Mouse (Mus musculus) heart, adult 9 months (tissue): Measurements from ENCODE around the gene Nr2f2.

Experiments
- DNase-seq, 2 experiments: peaks; one replicate each; pipeline ENCODE4 v3.0.0; 2022; ENCODE audit warnings: low spot score in 2 of 2

Nr2f2 gene

DNA sequence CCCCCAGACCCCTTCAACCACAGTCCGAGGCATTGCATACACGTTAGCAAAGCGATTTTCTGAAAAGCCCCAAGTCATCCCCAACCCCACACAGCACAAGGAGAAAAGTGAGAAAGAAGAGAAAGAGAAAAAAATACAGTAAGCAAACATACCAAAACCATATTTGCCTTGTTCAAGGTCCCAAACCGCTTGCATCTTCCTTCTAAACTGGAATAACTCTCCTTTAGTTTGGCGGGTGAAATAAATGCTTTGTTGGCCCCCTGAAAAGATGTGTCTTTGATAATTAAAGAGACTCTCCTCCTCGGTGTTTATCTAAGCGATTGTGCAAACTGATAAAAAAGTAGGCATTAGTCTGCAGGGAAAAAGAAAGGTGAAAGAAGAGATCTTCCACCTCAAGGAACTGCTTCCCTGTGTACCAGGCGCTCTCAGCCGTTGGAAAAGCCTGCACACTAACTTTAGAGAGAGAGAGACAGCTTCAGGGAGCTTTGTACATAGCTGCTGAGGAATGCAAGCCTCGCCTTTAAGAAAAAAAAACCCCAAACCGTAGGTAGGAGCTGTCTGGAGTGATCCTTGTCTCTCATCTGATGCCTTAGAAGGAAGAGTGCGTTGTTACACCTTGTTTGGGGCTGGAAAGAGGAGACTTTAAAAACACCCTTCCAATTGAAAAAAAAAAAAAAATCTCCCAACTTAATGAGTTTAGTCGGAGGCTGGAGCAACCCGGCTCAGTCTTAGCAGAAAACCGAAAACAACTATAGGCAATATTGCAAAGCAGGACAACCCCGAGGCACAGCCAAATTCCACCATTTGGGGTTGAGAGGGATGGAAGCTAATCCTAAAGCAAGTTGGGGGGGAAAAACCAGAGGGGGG is at the start of gene Nr2f2:
Nr2f2 (minus strand) TSS at position 795 of the 867 bp plus-strand sequence.
- DNase-seq = no peak

DNA sequence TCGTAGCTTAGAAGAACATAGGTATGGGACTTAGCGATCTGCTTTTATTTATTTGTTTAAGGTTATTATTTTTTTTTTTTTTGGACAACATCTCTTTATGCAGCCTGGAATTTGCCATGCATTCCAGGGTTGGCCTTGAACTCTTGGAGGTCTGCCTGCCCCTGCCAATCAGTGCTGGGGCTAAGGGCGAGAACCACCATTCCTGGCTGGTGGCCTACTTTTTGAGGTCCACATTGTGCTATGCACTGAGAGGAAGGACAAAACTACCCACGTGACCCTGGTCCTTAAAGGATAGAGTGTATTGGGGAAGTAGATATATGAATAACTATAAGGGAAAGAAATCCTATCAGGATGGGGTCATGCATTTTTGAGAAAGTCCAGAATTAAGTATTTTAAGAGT is 47.9 kb upstream of the Nr2f2 start:
- DNase-seq = no peak

DNA sequence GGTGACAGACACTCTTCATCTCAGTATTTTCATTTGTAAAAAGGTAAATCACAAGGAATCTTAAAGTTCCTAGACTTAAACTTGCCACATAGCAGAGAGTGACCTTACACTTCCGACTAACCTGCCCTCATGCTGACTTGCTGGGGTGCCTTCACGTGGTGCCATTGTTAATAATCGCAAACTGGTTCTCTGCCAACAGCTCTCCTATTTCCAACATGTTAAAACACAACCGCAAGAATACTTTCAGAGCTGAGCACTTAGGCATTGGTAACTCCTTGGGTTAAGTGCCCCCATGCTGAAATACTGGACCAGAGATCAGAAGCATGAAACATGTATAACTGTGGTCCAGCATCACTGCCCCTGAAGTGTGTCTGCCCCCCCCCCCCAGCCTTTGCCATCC is 47.1 kb upstream of the Nr2f2 start:
- DNase-seq = no peak

DNA sequence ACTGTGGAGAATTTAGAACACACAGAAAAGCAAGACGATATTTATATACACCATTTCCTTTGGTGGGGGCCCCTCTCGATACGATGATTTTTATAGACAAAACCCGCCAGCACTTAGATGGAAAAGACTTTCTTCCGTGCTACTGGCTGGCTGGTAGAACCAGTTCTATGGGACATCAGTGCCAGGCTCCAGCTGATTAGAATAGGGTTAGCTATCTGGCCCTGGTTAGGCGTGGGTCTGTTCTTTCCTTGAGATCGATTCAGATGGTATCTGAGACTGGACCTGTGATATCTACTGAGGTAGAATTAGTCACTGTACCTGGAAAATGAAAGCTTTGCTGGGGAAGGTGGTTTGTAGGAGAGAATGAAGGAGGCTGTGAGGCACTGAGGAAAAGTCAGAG is 46.4 kb upstream of the Nr2f2 start:
- no peak for DNase-seq

DNA sequence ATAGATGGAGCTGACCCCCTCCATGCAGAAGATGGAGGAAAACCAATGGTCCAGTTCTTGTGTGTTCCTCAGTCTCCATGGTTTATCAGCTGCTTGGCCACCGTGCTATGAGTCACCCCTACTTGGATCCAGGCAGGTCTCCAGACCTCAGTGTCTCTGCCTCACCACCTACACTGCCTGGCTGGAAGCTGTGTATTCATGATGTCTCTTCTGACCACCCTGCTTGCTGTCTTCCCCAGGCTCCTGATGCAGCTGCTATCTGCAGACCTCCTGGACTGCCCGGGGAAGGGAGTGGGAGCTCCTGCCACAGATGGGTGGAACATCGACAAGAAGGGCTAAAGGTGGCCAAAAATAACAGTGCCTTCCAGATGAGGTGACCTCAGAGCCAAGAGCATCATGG is 43.8 kb upstream of the Nr2f2 start:
- no peak for DNase-seq

DNA sequence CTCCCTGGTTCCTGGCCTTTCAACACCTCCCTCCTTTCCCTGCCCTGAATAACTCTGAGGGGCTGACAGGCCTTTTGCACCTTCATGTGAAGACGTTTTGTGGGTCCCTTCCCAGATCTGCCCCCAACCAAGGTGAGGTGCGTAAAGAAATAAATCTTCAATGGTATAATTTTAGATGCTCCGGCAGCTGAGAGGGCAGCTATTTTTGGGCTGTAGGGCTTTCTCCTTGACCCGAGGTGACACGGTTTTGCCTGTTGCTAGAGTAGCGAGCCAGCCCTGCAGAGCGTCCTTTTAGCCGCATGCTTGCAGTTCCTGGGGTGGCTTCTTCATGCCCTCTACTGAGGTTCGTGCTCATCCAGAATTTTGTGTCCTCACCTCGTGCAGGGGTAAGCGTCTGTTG is 43.4 kb upstream of the Nr2f2 start:
- peak; percentile 53 to 68 for DNase-seq

DNA sequence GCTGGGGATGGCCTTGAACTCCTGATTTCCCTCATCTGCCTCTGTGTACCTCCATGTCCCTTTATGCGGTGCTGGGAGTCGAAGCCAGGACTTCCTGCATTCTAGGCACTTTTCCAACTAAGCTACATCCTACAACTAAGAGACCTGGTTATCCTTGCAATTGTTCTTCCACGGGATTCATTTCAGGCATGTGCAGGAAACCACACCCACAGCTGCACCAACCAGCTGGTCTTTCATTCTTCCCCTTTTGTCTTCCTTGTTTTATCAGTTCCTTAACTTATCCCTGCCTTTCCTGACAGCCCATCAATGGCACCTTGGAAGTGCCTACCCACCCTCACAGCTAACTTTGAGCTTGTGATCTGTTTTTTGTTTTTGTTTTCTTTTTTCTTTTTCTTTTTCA is 42.3 kb upstream of the Nr2f2 start:
- no peak for DNase-seq

DNA sequence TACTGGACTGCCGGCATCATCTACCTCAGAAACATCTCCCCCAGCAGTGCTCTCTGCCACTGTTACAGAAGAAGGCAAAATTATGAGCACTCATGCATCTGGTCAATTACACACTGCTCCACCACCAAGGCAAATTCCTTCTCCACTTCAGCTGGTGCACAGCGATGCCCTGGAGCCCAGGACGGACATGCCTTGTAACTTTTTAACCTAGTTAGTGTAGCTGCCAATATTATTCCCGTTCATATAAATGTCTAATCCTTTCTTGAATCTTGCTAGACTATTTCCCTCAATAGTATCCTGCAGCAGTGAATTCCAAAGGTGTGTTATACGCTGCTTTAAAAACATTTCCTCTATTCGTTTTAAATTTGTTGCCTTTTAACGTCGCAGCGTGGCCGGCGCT is 40.6 kb upstream of the Nr2f2 start:
- no peak for DNase-seq

DNA sequence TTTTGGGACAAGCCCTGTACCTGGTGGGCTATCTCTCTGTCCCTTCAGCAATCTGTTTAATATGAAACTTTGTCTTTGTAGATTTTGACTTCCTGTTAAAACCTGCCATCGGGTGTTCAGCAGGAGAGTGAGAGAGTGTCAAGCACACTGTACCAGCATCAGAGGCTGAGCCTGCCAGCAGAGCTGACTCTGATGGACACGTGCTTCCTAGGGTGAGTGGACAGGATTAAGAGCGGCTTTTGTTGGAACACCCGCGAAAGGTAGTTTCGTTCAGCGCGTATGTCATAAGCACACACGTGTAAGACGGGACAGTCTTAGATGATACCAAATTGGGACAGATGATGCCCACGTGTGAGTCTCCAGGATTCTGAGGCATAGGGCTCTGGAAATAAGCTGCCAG is 40.0 kb upstream of the Nr2f2 start:
- no peak for DNase-seq

DNA sequence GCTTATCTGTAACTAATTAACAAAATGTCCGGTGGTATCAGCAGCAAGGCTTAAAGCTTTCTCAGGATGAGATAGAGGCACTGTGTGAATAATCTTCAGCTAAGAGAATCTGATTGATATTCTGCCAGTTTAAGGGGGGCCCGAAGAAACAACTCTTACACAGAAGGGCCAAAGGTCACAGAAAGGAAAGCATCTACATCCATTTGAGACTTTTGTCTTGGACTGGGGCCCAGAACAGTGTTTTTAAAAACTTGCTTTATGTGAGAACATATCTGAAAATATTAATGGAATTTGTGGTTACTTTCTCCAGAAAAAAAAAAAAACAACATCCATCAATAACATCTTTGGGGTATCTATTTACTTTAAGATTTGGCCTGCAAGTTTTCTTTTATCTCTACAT is 38.9 kb upstream of the Nr2f2 start:
- DNase-seq = no peak

DNA sequence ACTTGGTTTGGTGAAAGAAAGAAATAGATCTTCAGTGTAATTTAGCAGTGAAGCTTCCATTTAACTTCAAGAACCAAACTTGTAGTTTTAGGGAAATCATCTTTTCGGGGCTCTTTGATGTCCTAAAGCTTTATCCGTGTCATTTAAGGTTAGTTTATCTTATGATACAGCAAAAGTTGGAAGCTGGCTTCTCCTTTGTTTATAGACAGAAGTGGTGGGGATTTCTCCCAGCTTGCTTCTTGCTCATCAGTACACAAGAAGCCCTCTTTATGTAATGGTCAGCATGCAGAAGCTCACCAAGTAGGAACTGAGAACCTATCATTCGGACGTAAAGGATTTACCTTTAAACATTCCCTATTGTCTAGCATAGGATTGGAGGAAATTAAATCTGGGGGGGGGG is 16.3 kb upstream of the Nr2f2 start:
- DNase-seq = no peak

DNA sequence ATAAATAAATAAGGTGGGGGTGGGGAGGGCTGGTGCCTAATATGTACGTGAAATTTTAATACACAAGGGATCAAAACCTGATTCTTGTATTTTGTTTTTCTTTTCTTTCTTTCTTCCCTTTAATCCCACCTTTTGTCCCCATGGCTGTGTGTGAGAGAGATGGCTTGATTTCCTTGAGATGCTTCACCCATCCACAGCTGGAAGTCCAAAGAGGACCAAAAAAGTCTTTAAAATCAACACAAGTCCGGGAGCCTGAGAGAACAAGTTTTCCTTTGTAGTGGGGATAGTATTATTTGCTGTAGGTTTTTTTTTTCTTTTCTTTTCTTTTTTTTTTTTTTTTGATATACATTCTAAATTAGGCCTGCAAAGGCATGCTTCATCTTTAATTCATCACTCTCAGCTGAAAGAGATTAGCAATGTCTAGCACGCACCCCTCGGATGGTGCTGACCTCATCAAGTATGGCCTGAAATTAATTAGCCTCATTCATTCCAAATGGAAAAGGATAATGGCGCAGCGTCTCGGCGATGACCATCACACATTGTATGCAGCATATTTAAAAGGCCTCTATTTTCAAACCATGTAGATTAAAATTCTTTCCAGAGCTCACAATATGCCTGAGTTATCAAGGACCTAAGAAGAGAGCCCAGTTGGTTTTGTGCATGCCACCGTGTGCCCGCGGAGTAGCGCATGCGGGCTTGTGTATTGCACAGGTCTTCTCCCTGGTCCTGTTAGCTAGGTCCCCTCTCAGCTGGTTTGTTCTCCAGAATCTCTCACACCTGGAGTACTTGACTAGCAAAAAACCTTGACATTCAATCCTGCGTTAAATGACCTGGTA is 15.1 kb upstream of the Nr2f2 start:
- no peak for DNase-seq

DNA sequence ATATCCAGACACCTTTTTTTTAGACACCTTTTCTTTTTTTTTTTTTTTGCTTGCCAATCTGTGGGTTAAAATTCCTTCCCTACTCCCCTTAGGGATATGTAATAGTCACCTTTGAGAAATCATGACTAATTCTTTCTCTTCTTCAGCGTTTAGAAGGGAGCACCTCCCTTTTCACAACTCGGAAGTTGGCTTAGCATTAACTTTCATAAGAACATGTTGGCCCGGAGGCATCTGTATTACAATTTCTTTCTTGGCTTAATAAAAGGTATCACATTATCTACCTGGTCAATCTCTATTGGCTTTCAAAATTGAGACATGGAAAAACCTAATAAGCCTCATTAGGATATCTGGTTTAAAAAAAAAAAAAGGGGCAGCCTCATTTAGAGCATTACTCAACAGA is 14.4 kb upstream of the Nr2f2 start:
- no peak for DNase-seq

DNA sequence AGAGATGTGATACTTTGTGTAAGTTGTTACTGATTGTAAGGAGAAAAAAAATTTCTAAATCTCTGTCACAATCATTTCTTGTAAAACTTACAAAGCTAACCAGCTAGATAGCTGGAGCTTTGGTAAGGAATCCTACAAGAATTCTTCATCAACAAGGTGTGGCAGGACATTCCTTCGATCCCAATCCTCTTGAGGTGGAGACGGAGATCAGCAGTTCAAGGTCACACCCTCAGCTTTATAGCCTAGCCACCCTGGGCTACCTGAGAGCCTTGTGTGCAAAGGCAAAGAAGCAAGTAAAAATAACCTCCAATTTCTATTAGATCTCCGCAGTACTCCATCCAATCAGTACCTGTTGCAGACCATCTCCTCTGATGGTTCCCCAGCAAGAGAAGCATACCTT is 13.7 kb upstream of the Nr2f2 start:
- no peak for DNase-seq

DNA sequence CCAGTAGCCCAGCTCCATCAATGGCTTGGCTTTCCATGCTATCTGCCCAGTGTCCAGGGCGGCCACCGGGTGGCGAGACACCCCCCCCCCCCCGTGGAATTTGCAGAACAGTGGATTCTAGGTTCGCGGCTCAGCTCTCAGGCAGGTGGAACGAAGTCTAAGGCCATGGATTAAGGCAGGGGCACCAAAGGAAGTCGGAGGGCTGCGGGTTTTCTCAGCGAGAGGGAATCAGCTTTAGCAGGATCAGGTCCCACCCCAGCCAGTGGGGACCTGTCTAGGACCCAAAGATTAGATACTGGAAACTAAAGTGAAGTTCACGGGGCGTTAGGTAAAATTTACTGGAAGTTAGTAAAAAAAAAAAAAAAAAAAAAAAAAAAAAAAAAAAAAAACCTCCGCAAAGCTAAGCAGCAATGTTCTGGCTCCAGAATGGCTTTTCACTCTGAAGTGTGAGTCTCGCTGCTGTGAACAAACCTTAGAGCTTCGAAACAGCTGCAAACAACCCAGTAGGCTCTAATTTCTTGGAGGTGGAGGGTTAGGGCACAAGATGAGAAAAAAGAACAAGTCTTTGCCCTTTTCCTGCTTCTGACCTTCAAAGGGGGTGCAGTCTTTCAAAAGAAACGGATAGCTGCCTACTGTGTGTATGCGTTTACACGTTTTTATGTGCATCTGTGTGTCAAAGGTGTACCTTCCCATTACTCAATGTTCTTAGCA is 4.2 kb upstream of the Nr2f2 start:
- no peak for DNase-seq

DNA sequence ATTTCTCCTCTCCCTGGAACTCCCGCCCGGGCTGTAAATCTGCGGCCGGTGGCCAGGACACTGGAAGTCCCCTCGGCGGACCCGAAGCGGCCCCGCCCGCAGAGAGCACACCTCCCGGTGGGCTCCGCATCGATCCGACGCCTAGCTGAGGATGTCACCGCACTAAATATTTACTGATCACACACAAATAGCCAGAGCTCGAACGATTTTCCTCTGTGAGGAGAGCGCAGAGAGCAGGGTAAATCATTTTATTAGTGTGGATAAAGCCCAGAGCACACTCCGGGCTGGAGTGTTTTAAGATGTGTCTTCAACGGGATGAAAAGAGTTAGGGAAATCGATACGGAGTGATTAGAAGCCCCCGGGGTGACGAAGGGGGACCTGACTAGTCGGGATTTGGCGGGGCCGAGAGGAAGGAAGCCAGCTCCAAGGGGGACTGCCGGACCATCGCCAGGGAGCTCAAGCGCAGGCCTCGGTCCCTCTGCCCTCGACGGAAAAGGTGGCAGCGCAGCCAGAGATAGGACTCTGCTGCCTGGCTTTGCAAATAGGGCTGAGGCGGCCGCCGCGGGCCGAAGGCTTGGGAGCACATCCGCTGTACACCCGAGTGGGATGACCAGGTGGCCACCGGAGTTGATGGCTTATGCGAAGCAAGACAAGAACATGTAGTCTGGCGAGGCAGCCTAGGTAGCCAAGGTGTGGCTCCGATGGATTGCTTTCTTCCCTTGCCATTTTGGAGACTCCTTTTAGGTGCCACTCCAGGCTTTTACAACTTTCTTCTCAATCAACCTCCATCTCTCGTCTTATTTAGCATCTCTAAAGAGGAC is 3.4 kb upstream of the Nr2f2 start:
- peak in 1 of 2 experiments; percentile 5 for DNase-seq

DNA sequence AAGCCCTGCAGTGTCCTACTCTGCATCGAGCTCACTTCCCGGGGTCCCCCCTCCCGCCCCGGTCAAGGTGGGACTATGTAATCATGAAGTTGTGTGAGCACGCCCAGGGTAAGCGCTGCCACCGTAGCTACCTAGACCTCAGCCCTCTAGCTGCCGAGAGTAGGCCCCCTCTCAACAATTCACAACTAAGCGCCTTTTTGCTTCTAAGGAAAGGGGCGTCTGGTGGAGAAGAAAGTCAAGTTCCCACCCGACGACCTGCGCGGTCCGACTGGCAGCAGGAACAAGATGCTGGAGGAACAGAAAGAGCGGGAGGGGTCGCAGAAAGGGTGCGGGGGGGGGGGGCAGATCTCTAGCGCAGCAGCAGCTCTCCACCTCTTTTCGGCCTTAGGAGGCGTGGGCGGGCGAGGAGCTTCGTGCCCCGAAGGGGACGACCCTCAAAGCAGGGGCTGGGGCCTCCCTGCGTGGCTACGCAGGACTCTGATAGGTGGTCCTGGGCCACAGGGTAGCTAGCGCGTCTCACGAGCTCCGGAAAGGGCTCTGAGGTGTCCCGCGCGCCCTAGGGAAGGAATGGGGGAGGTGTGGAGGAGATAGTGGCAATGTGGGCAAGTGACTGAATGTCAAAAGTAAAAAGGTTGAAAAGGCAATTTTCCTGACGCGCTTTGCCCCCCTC is 2.7 kb upstream of the Nr2f2 start:
- DNase-seq = peak in 1 of 2 experiments; percentile 7

DNA sequence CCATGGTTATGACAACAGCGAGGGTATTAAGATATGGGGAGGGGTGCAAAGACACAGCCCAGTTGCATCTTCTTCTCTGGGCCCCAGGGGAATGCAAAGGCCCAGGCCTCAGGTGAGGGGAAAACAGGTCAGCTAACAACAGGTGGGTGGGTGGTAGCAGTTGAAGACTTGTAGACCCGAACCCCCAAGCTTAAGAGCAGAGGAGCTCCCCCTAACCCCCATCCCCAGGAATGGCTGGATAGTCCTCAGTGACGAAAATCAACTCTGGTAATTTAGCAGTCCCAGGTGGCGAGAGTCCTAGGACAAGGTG is 2.2 kb upstream of the Nr2f2 start:
- no peak for DNase-seq

DNA sequence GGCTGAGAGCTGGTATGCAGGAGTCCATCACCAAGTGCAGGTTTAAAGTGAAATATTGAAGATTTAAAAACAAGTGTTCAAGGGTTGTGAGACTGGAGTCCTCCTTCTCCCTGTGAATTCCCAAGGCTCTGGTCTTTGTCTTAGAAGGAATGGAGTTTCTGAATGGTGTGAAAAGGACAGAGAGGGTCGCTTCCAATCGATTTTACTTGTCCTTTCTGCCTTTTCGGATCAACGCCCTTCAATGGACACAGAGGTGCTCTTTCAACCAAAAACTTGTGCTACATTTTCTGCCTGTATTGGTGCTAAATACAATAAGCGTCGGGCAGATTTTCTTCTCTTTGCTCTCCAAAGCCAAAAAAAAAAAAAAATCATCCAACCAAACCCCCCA is 1.7 kb upstream of the Nr2f2 start:
- DNase-seq = no peak

DNA sequence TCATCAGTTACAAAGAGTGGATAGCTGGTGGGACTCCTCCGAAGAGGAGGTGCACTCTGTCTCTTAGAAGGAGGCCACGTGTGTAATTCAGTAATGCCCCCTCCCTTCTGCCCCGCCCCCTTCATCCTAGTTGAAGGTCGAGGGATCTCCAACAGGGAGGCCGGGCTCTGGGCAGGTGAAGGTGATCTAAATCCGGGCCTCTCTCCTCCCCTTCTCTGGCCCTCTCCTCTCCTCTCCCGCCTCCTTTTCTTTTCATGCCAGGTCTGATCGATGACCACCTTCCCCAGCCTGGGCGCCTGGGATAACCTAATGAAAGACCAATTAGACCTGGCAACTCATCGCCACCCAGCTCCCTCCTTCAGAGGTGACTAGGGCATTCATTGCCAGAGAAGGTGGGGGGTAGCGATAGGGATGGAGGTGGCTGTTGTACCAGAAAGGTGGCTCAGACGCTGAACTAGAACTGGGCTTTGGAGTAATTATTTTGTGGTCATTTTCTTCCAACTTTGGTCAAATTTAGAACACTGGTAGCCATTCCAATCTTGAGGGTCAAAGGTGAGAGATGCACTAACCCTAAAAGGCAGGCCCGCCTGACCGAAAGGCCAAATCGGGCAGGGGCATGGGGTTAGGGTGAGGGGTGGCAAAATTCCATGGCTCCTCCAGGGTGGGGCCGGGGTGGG is 1.2 kb upstream of the Nr2f2 start:
- DNase-seq = no peak

DNA sequence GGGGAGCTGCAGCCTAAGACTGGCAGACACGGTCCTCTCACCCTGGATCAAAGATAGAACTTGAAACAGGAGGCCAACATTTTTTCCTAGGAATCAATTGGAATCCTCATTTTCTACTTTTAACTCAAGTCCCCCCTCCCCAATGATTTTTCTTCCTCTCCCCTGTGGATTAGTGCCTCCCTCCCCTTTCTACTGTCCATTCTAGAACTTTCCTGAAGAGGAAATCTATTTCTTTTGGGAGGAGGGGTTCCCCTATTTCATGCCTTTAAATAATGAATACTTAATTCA is 217 bp upstream of the Nr2f2 start:
- DNase-seq = no peak
